Mouse (Mus musculus): ENCODE results near the gene Zfp536. TPM values are rescaled to one million over a fixed set of nuclear protein-coding genes. Genes with fewer than 3 reads are reported as not detected.

Zfp536 gene
- polyA plus RNA-seq, 1 experiment: not detected

- H3K4me3 ChIP-seq (replicated peaks; ENCODE audit: control insufficient read depth, low read depth, low read length): no peak overlapping the region
- TF ChIP-seq CTCF (IDR thresholded peaks at IDR 0.05; ENCODE audit: control insufficient read depth, insufficient read depth, low read length): no peak
- no peak for TF ChIP-seq POLR2A (IDR thresholded peaks at IDR 0.05; ENCODE audit: borderline replicate concordance, control insufficient read depth, low read depth, low read length)
- 17% methylated on average over 3 of the region's 3 CpGs for WGBS
- H3K4me1 ChIP-seq (ENCODE audit: control insufficient read depth, insufficient read depth, low read length): peaks cover 2% of the 10 kb centered on the region; the same call in 1 of the 2 replicates
- no peak overlapping the region for H3K27ac ChIP-seq (ENCODE audit: control insufficient read depth, insufficient read depth, low read depth, low read length, poor library complexity)
These were observed 335.6 kb downstream of the Zfp536 start for GRCm38 (mm10) chr7:37437887-37438286.

GRCm38 (mm10) chr7:37433156-37433555 lies 340.3 kb downstream of the Zfp536 start:
- no peak for TF ChIP-seq CTCF (IDR thresholded peaks at IDR 0.05; ENCODE audit: control insufficient read depth, insufficient read depth, low read length)
- no peak for TF ChIP-seq POLR2A (IDR thresholded peaks at IDR 0.05; ENCODE audit: borderline replicate concordance, control insufficient read depth, low read depth, low read length)
- Histone ChIP-seq H3K4me3 (replicated peaks; ENCODE audit: control insufficient read depth, low read depth, low read length) (no peak overlapping the region), H3K27ac (ENCODE audit: control insufficient read depth, insufficient read depth, low read depth, low read length, poor library complexity) (no peak overlapping the region), H3K4me1 (ENCODE audit: control insufficient read depth, insufficient read depth, low read length) (peaks cover 2% of the 10 kb centered on the region; the same call in 1 of the 2 replicates)
- 38% methylated on average over 7 of the region's 7 CpGs for WGBS

DNA sequence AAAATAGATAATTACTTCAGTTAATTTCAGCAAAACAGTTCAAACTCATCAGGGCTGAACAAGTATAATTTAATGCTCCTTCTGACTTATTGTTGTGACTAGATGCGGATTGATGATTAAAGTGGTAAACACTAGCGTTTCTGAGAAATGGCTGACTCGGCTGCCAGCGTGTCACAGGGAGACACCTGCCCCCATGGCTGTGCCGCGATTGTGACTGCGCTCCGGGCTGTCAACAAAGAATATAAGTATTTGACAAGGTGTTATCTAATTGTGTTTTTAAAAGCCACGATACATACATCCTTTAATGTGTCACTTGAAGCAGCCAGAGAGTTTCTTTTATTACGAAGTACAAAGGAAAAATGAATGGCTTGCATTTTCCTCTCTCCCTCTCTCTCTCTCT lies 342.0 kb downstream of the Zfp536 start:
- 82% methylated on average over 10 of the region's 10 CpGs for WGBS
- TF ChIP-seq CTCF (IDR thresholded peaks at IDR 0.05; ENCODE audit: control insufficient read depth, insufficient read depth, low read length) (no peak), POLR2A (IDR thresholded peaks at IDR 0.05; ENCODE audit: borderline replicate concordance, control insufficient read depth, low read depth, low read length) (no peak)
- no peak overlapping the region for H3K4me3 ChIP-seq (replicated peaks; ENCODE audit: control insufficient read depth, low read depth, low read length)
- H3K4me1 ChIP-seq (ENCODE audit: control insufficient read depth, insufficient read depth, low read length): no peaks in the 10 kb centered on the region
- no peak overlapping the region for H3K27ac ChIP-seq (ENCODE audit: control insufficient read depth, insufficient read depth, low read depth, low read length, poor library complexity)

GRCm38 (mm10) chr7:37426061-37426460 lies 347.4 kb downstream of the Zfp536 start:
- H3K4me3 ChIP-seq (replicated peaks; ENCODE audit: control insufficient read depth, low read depth, low read length): no peak overlapping the region
- H3K4me1 ChIP-seq (ENCODE audit: control insufficient read depth, insufficient read depth, low read length): no peaks in the 10 kb centered on the region
- H3K27ac ChIP-seq (ENCODE audit: control insufficient read depth, insufficient read depth, low read depth, low read length, poor library complexity): no peak overlapping the region
- TF ChIP-seq CTCF (IDR thresholded peaks at IDR 0.05; ENCODE audit: control insufficient read depth, insufficient read depth, low read length) (no peak), POLR2A (IDR thresholded peaks at IDR 0.05; ENCODE audit: borderline replicate concordance, control insufficient read depth, low read depth, low read length) (no peak)

- no peak overlapping the region for H3K27ac ChIP-seq (ENCODE audit: control insufficient read depth, insufficient read depth, low read depth, low read length, poor library complexity)
These were observed 350.5 kb downstream of the Zfp536 start for GRCm38 (mm10) chr7:37422966-37423365.

More at GRCm38 (mm10) chr7:37422966-37423365, 350.5 kb downstream of the Zfp536 start:
- TF ChIP-seq CTCF (IDR thresholded peaks at IDR 0.05; ENCODE audit: control insufficient read depth, insufficient read depth, low read length) (no peak), POLR2A (IDR thresholded peaks at IDR 0.05; ENCODE audit: borderline replicate concordance, control insufficient read depth, low read depth, low read length) (no peak)
- 51% methylated on average over 2 of the region's 2 CpGs for WGBS
- Histone ChIP-seq H3K4me3 (replicated peaks; ENCODE audit: control insufficient read depth, low read depth, low read length) (no peak overlapping the region), H3K4me1 (ENCODE audit: control insufficient read depth, insufficient read depth, low read length) (no peaks in the 10 kb centered on the region)

Other genes starting within 250 kb of the Zfp536 start
- gene Uri1, start 249.9 kb upstream of the Zfp536 start, polyA plus RNA-seq (2011; ENCODE audit: insufficient read depth, insufficient read length, low replicate concordance, missing spikeins): 12.1 and 16.0 TPM in 2 replicates